Mouse (Mus musculus): ENCODE measurements around the gene Grid2.
"Not testable (repeated sequence)": the region's sequence is repeated elsewhere in the genome, so short reads cannot be mapped to it uniquely, and the experiment has no call there.

The Grid2 gene

DNA sequence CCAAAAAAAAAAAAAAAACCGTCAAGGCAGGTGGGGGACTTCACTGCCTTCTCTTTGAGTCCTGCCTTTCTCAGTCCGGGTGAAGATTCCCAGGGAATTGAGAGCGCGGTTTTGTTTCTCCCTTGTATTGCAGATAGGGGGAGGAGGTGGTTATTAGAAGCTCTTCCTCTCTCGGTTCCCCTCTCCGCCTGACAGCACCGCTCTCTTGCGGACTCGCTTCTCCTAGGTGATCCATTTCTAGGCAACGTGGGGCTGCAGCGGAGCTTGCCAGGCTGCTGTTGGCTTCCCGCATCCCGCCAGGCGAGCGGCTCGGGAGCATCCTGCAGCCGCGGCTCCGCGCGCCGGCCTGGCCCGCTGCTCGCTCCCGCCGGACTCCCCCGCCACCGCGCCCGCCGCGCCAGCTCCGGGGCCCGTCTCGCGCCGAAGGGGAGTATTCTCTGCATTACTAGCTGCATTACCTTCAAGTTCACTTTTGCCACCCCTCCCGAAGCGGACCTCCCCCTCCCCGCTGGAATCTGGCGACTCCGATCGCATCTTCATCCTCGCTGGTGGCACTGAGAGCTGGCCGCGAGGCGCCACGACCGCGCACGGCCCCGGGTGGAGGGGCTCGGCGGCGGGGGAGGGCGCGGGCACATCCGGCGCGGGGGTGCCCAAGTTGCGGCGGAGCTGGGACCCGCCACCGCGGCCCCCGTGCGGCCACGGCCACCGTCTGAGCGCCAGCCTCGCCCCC is at the start of gene Grid2:
Grid2 (plus strand) TSS at position 51 of the 730 bp plus-strand sequence.
- in situ Hi-C loops (cut with MseI, MboI): no loop called here

DNA sequence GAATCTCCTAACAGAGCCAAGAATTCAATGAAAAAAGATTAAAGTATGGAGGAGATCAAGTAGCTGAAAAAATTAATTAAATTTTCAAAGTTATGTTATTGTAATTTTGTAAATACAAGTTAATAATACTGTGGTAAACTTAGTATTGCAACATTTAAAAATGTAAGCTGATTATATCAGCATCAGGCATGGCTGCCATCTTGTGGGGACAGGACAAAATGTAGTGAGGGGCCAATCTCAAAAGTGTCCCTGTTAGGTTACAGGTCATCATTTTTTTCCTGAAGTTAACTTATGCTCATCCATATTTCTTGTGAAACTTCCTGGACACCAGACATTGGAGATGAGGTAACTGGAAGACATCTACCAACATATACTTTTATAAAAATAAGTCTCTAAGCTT is 4.9 kb upstream of the Grid2 start:
- in situ Hi-C loops (cut with MseI, MboI): no loop called here

DNA sequence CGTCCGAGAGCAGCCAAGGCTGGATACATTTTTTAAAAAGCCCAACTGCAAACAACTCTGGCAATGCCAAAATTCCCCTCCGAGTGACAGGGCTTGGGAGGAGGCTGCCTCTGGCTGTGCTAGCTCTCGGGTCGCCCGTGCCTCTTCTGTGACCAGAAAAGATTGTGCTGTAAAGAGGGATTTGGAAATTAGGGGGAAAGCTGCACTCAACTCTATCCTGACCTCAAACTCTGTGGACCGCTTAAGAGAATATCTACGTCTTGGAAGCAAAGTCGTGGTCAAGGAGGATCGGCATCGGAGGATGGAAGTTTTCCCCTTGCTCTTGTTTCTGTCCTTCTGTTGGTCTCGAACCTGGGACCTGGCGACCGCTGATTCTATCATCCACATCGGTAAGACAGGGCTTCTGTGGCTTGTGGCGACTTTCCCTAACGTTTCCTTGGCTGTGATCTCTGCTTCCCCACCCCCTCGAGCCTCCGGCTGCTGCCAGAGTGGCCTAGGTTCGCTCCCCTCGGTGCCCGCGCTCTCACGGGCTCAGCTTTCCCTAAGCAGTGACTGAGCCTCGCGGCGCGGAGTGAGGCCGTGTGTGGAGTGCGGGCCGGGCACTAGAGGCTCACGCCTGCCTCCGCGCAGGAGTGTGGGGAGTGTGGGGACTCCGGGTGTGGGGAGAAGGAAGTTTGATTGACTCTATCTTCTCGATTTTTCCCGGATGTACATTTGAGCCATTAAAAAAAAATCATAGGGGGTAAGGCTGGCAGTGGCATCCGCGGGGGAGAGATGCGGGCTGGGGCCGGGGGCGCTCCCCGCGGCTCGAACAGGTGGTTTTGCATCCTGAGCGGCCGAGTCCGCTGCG is 1.1 kb downstream of the Grid2 start:
- in situ Hi-C loops (cut with MseI, MboI): no loop called here

DNA sequence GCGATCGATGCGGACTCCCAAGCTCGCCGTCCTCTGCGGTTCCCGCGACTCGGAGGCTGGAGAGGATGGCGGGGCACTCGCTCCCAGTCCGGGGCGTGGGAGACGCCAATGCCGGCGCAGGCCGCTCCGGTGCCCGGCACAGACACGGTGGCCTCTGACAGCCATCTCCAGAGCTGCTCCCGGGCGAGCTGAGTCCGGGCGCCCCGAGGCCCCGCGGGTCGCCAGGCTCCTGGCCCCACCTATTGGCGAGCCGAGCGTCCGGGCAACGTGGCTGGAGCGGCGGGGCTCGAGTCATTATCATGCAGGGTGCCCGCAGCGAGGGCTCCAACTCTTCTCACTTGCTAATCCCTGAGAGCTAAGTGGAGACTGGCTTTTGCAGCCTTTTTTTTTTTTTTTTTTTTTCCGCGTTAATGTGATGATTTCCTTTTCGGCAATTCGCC is 1.8 kb downstream of the Grid2 start:
- in situ Hi-C loops (cut with MseI, MboI): no loop called here

DNA sequence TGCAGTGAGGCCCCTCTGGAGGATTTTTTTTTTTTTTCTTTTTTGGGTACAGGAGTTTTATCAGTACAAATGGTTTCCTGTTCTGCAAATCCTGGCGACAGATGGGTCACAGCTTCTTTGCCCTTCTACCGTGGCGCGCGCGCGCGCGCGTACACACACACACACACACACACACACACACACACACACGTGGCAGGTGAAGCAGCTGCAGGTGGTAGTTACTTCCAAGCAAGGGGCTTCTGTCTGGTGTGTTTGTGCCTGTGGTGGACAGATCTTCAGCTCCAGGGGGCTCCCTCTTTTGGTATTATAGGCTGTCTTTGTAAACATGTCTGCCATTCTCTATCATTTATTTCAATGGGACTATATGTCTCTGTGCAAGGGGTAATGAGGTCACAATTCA is 2.2 kb downstream of the Grid2 start:
- in situ Hi-C loops (cut with MseI, MboI): no loop called here

DNA sequence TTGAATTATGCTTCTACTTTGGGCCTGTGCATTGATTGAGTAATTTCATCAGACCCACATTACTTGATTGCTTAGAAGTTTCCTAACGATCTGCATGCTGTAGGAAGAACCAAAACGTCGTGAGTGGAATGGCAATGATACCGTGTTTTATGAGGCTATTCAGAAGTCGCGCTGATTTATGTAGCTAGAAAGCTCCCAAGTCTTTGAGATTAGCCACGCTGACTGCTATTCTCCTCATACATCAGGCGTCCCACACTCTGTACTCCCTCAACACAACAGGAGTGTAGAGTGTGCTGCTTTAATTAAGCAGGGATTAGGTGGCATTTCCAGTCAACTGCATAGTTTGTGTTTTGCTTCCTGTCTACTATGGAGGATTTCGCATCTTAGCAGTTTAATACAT is 4.1 kb downstream of the Grid2 start:
- in situ Hi-C loops (cut with MseI, MboI): no loop called here

DNA sequence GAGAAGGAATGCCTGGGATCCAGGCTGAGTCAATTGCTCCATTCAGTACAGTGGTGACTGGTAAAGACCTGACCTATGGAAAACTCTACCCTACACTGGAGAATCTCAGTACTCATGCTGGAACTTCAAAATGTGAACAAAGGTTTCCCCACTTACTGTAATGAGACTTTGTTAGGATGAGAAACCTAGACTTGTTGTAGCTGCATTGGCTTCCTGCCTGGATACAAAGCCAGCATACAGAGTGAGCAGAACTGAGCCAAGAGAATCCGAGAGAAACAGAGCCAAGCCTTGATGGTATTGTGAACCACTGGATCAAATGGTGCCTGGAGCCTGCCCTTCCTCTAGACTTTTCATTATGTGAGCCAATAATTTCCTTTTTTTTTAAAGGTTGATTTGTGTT is 28.7 kb downstream of the Grid2 start:
- in situ Hi-C loops (cut with MseI, MboI): no loop called here

DNA sequence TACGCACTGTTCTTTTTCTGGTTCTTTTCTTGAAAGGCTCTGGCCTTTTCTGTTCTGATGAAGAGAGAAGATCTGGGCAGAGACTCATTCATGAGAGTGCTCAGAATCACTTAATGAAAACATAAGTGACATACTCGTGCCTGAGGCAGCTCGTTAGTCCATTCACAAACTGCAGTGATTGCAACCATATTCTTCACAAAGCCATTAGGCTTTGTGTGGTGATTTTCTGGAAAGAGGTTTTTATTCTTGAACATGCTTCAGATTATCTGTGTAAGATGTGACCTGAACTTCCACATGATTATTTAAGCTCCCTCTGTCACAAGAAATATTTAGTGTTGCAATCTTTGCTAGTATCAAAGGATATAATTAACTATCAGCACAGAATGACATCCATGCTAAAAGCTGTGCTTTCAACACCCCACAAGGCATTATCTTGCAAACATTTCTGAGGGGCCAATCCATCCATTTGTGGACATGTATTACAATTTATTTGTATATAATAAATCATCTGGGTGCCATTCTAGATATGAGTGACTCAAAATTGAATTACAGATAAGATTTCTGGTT is 86.8 kb downstream of the Grid2 start:
- in situ Hi-C loops (cut with MseI, MboI): no loop called here

DNA sequence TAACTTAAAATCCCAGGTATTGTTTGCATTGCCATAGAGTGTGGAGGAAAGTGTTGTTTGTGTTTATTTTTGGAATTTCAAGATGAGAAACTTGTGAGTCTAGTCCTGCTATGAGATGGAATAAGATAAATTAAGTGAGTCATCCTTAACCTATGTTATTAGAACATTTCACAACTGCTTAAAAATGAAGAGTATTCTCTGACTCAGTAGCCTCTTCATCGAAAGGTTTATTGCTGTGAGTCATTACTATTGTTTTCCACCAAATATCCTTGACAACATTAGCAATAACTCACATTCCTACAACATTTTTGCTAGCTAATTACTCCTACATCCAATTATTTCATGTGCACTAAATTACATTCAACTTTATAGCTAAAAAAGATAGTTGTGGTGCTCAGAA is 91.3 kb downstream of the Grid2 start:
- in situ Hi-C loops (cut with MseI, MboI): no loop called here

DNA sequence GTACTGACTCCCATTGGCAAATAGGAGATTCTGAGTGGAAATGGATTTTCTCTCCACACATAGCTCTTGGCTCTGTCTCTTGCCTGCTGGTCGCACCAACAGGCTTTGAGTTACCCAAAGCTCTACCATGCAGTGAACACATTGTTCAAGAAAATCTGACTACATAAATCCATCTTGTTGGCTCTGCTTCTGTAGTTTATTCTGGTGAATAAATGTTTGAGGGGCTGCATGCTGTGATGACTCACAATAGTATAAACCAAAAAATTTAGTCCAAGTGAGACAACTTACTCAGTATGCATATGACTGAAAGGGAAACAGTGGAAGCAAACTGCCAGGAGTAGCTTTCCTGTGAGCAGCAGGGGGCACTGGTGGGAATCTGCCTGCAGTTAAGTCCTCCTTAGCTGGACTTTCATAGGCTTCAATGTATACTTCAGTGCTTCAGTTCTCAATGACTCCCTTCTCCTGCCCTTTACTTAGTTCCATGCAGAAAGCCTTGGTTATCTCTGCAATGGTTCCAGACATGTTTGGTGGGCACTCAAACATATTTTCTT is 125.5 kb downstream of the Grid2 start:
- in situ Hi-C loops (cut with MseI, MboI): no loop called here

DNA sequence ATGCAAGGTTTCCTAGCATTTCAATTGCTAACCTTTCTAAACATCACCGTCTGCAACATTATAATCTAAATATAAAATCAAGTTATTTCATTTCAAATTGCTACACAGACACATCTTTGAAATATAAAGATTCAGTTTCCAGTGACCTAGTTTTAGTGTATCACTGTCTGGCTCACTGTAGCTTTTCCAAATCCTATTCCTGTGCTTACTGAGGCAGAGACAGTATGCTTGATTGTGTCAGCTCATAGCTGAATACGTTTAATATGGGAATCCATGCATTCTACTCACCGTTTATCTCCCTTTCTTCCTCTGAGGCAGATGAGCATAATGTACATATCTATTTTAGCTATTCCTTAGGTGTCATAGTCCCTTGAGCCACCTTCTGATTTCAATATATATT is 146.0 kb downstream of the Grid2 start:
- in situ Hi-C loops (cut with MseI, MboI): no loop called here

DNA sequence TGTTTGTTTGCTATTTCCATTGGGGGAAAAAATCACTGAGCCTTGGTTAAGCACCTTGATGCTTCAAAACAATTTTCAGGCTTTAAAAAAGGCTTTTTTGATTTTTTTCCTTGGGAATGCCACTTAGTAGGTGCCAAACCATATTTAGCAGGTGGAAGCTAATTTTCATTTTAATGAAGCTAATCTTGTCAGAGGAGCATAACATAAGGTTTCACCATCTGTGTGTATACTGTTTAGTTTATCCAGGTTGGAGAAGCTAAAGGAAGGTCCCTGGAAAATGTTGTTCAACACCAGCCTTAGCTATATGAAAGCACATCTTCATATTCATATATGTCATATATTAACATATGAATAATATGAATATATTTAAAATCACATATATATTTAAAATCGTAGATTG is 161.9 kb downstream of the Grid2 start:
- in situ Hi-C loops (cut with MseI, MboI): no loop called here

DNA sequence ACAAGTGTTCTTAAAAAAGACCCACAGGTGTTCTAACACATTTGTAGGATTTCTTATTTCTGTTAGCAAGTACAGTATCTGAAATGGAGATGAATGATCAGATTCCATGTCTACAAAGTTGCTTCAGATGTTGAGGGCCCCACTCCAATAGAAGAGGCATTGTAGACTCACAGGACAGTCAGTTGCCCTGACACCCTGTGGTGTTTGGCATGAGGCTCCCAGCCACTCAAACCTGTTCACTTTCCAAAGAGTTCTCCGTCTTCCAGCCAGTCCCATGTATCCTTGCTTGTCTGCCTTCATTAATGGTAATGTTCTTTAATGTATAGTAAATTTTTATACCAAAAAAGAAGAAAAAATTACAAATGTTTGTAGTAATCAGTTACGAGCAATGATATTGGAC is 177.1 kb downstream of the Grid2 start:
- in situ Hi-C loops (cut with MseI, MboI): no loop called here

DNA sequence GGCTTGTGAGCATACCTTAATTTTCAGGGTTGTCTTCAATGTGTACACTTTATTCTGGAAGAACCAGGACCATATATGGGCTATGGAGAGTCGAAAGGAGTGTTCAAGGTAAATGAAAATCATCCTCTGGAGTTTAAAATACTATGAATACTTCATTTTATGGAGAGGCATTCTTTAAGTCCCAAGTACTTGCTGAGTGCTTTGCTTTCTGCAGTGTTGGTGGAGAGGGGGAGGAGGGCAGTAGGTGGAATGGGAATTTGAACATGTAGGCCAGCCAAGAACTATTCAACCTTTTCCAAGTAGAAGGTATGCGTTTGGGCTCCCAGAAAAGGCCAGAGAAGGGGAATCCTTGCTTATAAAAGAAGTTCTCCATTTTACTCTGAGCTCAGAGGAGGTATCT is 192.5 kb downstream of the Grid2 start:
- in situ Hi-C loops (cut with MseI, MboI): no loop called here

DNA sequence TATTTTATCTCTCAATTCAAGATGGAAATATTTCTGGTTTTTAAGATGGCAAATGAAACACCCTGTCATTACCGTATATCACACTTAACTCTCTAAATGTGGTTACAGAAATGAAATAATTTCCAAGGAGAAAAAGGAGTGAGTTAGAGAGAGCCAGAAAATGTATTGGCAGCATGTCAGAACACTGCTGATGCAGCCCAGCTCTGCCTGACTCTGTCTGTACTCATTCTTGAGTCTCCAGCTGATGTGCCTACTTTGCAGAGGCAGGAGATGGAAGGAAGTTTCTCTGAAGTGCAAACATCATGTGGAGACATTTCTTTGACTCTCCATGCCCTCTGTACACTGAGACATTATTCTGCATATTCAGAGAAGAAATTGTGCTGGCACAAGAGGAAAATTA is 226.5 kb downstream of the Grid2 start:
- in situ Hi-C loops (cut with MseI, MboI): no loop called here

DNA sequence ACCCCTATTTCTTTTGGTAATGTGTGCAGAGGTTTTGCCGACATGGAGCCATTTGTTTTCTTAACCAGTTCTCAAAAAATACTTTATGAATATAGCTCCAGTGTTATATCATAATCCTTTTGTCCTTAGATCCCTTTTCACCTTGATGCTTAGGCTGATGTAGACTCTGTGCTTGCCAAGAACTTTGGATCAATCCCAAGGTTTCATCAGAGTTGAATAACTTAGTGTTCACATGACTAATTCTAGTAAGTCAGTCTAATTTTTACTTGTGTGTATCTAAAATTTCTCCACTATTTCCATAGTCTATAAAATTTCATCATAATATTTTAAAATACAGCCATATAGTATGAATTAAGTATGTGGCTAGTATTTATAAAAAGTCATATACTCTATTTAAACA is 259.3 kb downstream of the Grid2 start:
- in situ Hi-C loops (cut with MseI, MboI): no loop called here

DNA sequence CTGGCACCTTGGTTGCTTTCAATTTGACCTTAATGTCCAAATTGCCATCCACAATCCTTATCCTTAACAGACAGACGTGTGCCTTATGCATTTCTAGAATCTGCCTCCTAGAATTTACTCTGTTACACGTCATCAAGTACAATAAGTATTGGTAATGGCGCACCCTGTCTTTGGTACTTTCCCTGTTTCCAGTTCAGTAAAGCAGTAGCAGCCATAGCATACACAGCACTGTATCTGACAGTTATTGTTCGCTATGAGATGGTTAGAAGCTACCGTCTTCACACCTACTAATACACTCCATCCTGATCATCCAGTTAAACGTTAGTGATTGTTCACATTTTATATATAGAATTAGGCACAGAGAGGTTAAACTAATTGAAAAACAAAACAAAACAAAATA is 260.3 kb downstream of the Grid2 start:
- in situ Hi-C loops (cut with MseI, MboI): no loop called here

DNA sequence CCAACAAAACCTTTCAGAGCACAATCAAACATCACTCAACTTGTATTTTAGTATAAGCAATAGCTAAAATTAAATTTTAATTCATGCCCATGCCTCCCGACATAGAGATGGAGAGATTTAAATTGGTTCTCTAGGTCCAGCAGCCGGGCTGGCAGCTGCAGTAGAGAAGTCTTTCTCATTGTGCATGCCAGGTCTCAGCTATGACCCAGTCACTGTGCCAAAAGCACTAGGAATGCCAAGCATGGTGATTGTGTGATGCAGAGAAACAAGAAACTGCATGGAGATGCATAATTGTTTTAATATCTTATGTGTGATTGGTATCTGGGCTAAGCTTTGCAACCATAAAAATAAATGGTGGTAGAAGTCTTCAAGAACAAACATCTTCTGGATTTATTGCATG is 276.1 kb downstream of the Grid2 start:
- in situ Hi-C loops (cut with MseI, MboI): no loop called here

DNA sequence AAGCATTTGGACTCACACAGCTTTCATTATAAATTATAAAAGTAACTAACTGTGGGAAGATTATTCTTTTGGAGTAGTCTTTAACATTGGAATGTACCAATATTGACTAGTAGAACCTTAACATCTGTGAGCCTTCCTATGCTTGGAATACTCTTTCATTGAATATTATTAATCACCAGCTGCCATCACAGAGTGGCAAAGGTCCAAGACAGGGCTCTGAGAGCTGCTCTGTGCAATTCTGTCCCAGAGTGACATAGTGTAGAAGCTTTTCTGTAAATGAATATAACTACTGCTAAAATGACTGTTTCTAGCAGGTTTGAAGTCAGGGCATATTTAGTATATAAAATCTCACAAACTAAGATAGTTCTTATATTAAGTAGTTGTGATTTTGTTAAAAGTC is 277.2 kb downstream of the Grid2 start:
- in situ Hi-C loops (cut with MseI, MboI): no loop called here

DNA sequence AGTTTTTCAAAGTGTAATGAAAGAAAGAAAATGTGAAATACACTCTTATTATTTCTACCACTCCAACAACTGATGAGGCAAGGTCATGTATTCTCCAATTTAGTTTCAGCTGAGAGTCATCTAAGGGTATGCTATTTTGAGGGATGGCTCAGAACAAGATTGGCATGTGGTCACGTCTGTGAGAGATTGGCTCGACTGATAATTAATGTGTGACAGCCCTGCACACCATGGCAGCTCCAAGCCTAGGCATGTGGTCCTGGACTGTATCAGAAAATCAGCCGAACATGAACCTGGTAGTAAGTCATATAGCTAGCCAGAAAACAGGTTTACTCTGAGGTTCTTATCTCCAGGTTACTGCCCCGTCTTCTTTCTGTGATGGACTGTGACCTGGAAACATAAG is 292.1 kb downstream of the Grid2 start:
- in situ Hi-C loops (cut with MseI, MboI): no loop called here

DNA sequence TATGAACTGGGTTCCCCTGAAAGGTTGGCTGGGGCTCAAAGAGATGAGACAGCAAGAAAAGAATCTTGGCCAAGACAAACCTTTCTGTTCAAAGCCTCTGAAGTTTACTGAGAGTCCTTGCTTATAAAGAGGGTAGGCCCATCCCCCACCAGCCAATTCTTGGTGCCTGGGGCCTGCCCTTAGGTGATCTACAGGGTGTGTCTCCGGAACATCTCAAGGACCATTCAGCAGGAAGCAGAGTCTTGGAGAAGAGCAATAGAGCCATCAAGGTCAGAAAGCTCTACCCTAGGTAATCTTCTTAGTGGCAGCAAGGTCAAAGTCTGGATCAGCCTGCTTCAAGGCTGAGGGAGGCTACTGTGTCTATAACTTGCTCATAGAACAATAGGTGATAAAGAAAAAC is 313.1 kb downstream of the Grid2 start:
- in situ Hi-C loops (cut with MseI, MboI): not testable (repeated sequence)

DNA sequence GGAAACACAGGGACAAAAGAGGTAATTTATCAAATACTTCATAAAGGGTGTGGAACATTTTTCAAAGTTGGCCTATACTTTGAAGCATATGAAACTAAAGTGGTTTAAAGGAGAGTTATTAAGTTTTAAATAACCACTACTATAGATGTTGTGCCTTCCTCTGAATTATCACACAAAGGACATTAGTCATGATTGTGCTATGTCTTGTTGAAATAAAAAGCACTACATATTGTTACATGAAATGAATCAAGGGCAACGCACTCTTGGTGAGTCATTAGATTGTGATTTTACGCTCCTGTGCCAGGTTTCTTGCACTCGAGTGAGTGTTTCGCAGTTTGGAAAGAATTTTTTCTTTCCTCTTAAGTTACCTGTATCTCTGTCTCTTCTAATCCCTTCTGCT is 335.0 kb downstream of the Grid2 start:
- in situ Hi-C loops (cut with MseI, MboI): no loop called here

DNA sequence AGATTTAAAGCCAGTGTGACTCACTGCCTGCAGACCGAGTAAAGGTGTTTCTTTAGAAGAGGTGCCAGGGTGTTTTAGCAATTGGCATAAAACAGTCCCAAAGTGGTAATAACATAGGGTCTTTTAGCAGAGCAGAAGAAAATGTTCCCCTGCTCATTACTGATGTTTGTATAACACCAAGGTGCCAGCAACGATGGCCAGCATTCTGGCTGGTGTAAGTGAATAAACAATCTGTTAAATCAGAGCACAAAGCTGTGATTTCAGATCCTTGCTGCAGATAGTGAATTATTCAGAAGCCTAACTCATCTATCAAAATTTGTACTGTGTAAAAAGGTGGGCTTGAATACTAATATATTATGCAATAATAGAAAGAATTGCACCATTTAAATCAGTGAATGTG is 353.9 kb downstream of the Grid2 start:
- in situ Hi-C loops (cut with MseI, MboI): no loop called here
